Mouse (Mus musculus): ENCODE data around the gene Zfp771.

DNA sequence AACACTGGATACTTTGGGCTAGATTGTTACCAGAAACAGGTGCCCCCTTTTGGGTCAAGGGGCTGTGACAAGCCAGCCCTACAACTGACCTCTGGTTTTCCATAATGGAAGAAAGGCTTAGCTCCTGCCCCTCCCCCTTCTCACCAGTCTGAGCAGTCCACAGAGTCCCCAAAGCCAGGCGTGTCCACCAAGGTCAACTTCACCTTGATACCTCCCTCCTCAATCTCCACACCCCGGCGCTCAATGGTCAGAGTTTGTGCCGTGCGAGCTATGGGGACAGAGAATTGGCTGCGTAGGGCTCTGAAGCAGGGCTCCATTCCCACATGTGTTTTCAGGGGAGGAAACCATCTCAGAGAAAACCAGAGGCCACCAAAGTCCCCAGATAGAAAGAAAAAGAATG is 26.6 kb upstream of the Zfp771 start:
- TF ChIP-seq POLR2A (IDR thresholded peaks at IDR 0.05; ENCODE audit: borderline replicate concordance, control insufficient read depth, low read depth, low read length) = no peak
- TF ChIP-seq CTCF (IDR thresholded peaks at IDR 0.05; ENCODE audit: control insufficient read depth, insufficient read depth, low read length) = no peak
